Mouse (Mus musculus) liver, adult 2 months (tissue): ENCODE results near the gene Xndc1. TPM values are rescaled to one million over a fixed set of nuclear protein-coding genes. Genes with fewer than 3 reads are reported as not detected.
"Not testable (repeated sequence)": the region's sequence is repeated elsewhere in the genome, so short reads cannot be mapped to it uniquely, and the experiment has no call there.

Experiments
- DNase-seq: peaks from one replicate; pipeline ENCODE4 v3.0.0-alpha.2; 2011; ENCODE audit warnings: low read depth, low spot score; ENCODE audit errors: extremely low read depth
- H3K27ac ChIP-seq: fragments of 200-500 bp; replicated peaks from 2 replicates; pipeline ENCODE4 v1.5.1; 2012; ENCODE audit warnings: low read depth, mild to moderate bottlenecking, control low read depth, inconsistent platforms, low read length; ENCODE audit not compliant: insufficient read depth
- H3K27me3 ChIP-seq: fragments of 200-500 bp; 2 replicates; pipeline ENCODE4 v1.6.1; 2012; ENCODE audit warnings: mild to moderate bottlenecking, moderate library complexity, low read length, inconsistent platforms; ENCODE audit not compliant: control insufficient read depth, insufficient read depth
- H3K36me3 ChIP-seq: fragments of 200-500 bp; 2 replicates; pipeline ENCODE4 v1.6.1; 2012; ENCODE audit warnings: low read length, inconsistent platforms; ENCODE audit not compliant: control insufficient read depth, insufficient read depth
- H3K4me1 ChIP-seq: fragments of 200-500 bp; 2 replicates; pipeline ENCODE4 v1.6.1; 2011; ENCODE audit warnings: low read length; ENCODE audit not compliant: control insufficient read depth, insufficient read depth
- H3K4me3 ChIP-seq: fragments of 200-500 bp; 2 replicates; pipeline ENCODE4 v1.5.1; 2011; ENCODE audit warnings: low read depth, mild to moderate bottlenecking, control low read depth, low read length, moderate library complexity; ENCODE audit not compliant: insufficient read depth
- H3K79me2 ChIP-seq: fragments of 200-500 bp; 2 replicates; pipeline ENCODE4 v1.6.1; 2012; ENCODE audit warnings: inconsistent platforms, mild to moderate bottlenecking, low read length, moderate library complexity; ENCODE audit not compliant: control insufficient read depth, insufficient read depth
- H3K9ac ChIP-seq: fragments of 200-500 bp; 2 replicates; pipeline ENCODE4 v1.6.1; 2012; ENCODE audit warnings: low read depth, mild to moderate bottlenecking, control low read depth, inconsistent platforms, low read length
- CTCF ChIP-seq: fragments of 200-500 bp; IDR thresholded peaks from 2 replicates; pipeline ENCODE4 v1.5.1; 2011; ENCODE audit warnings: low read depth, low read length, control low read depth
- POLR2A ChIP-seq: fragments of 200-500 bp; IDR thresholded peaks from 2 replicates; pipeline ENCODE4 v1.6.1; 2011; ENCODE audit warnings: low read length, control low read depth; ENCODE audit not compliant: insufficient read depth; ENCODE audit errors: extremely low read depth
- WGBS: fragments of 180-500 bp; shearing (Covaris S2); methylation state at CpG from one replicate; pipeline ENCODE4 v1.1.7; 2018; 5-methylcytosine and 5-hydroxymethylcytosine counted together
- polyA plus RNA-seq: library from polyadenylated mRNA; depleted of rRNA; stranded (reverse); fragments of >200 nt; gene quantifications from 2 replicates; pipeline ENCODE4 v1.2.3, GENCODE M21; 2012; rRNA removed
- total RNA-seq: library from RNA; depleted of rRNA; stranded (reverse); fragments of >200 nt; gene quantifications from 2 replicates; pipeline ENCODE4 v1.2.3, GENCODE M21; 2014; rRNA removed

Gene Xndc1
- total RNA-seq (4.8 and 4.9 TPM in 2 replicates), polyA plus RNA-seq (3.2 and 5.9 TPM in 2 replicates)

DNA sequence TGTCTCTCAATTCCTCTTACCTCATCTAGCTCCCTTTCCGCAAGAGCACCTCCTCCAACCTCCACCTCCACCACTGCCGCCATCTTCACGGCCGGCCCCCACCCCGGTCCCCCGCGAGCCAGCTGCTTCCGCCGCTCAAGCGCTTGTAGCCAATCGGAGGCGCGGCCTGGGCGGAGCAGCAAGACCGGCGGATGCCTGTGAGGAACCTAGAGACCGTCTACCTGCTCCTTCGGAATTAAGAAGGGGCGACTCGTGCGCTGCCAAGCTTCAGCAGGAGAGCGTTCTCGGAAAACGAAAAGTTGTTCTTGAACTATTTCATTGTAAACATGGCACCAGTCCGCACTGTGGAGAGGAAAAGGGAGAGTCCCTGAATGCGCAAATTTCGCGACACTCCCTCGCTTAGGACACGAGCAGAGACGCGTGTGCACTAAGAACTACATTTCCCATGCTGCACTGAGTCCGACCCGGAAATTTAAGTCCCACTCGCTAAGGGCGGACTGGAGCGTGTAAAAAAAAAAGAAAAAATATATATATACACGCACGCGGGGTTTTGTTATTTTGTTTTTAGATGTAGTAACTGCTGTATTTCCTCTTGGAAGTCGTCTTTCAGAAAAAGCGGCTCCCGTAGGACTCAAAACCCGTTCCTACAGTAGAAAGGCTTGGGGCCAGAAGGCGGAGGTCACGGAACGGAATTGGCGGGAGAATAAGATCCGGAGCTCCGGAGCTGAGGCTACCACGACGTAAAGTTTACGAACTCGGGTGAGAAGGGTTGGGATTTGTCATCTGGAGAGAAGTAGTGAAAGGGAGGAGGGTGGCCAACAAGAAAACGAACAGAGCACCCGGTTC is at the start of gene Xndc1, which contains the start of the genes Rnf121 and Xntrpc:
TSS of gene Xndc1 (plus strand) at position 466 of the 846 bp plus-strand sequence.
TSS of gene Rnf121 (minus strand) at position 424 of the 846 bp plus-strand sequence.
TSS of gene Xntrpc (plus strand) at position 668 of the 846 bp plus-strand sequence.
- peak within 1 kb of the TSS; percentile 72 for H3K27ac ChIP-seq
- H3K36me3 ChIP-seq = no peaks in the 10 kb centered on the region
- H3K9ac ChIP-seq = peak within 1 kb of the TSS; percentile 70
- no peaks in the 10 kb centered on the region for H3K27me3 ChIP-seq
- peaks cover 27% of the 10 kb centered on the region for H3K4me1 ChIP-seq
- peak within 1 kb of the TSS; percentile 61 for H3K4me3 ChIP-seq
- under 1% methylated on average over 56 of the region's 56 CpGs for WGBS
- peak; percentile 91 for DNase-seq
- H3K79me2 ChIP-seq = peaks cover 14% of the 10 kb centered on the region; the same call in 1 of the 2 replicates
- TF ChIP-seq CTCF (no peak), POLR2A (peak; percentile 59; the same call in 1 of the 2 replicates)

DNA sequence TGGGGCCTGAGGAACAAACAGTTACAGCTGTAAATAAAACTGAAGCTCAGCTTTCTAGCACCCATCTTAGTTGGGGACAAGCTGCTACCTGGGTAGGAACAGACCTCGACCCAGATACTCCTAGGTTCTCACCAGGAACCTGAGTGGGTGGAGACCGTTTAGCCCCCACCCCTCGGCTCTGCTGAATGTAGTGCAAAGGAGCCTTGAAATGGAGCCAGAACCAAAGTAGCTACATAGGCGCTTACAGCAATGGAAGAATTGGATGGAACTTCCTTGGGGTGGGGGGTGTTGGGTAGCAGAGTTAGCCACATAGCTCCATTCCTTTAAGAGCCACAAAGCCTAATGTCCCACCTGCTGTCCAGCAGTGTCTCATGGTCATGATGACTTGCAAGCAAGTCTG is 48.4 kb upstream of the Xndc1 start:
- no peak for TF ChIP-seq POLR2A
- no peak for TF ChIP-seq CTCF
- DNase-seq = no peak
- no peaks in the 10 kb centered on the region for H3K79me2 ChIP-seq
- peak overlapping the region; percentile 44 for H3K4me3 ChIP-seq
- no peaks in the 10 kb centered on the region for H3K27me3 ChIP-seq
- H3K9ac ChIP-seq = peak overlapping the region; percentile 54
- H3K27ac ChIP-seq = peak overlapping the region; percentile 79
- 44% methylated on average over 4 of the region's 4 CpGs for WGBS
- peaks cover 31% of the 10 kb centered on the region for H3K36me3 ChIP-seq
- H3K4me1 ChIP-seq = peaks cover 17% of the 10 kb centered on the region

DNA sequence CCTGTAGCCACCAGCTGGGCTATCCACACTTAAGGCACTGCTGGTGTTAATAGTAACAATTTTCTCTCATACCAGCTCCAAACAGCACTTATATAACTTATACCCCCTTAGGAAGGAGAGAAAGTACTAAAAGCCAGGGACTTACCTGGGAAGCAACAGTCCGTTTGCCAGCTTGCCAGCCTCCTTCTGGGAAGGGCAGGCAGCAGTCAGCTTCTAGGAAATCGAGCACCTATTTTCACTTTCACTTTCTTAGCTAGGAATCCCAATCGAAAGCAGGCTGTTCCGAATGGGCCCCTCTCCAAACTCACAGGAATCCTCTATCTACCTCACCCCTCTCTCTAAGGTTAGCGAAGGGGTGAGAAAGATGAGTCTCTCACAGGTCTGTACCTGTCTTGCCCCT is 47.9 kb upstream of the Xndc1 start:
- TF ChIP-seq POLR2A (no peak), CTCF (no peak)
- Histone ChIP-seq H3K4me1 (peaks cover 17% of the 10 kb centered on the region), H3K27ac (peak overlapping the region; percentile 79), H3K79me2 (no peaks in the 10 kb centered on the region), H3K36me3 (peaks cover 25% of the 10 kb centered on the region), H3K4me3 (peak overlapping the region; percentile 44), H3K27me3 (no peaks in the 10 kb centered on the region), H3K9ac (peak overlapping the region; percentile 66)
- WGBS = 1% methylated on average over 5 of the region's 5 CpGs
- peak; percentile 75 for DNase-seq

DNA sequence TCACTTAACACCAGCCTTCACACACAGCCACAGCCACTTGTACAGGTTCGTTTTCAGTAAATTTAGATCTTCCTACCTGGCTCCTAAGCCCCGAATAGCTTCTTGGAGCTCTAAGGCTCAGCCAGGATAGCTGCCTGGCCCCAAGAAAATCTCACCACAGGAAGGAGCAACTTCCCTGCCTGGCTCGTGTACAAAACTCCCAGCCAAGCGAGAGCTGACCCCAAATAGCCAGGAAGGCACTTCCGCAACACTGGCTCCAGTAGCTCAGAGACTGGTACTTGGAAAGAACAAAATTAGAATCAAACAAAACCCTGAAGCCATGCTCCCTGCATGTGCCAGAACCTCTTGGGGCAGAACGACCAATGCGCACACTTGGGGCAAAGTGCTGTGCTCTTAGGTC is 47.3 kb upstream of the Xndc1 start:
- H3K9ac ChIP-seq = peak overlapping the region; percentile 66
- 18% methylated on average over 7 of the region's 7 CpGs for WGBS
- peak; percentile 55 for DNase-seq

DNA sequence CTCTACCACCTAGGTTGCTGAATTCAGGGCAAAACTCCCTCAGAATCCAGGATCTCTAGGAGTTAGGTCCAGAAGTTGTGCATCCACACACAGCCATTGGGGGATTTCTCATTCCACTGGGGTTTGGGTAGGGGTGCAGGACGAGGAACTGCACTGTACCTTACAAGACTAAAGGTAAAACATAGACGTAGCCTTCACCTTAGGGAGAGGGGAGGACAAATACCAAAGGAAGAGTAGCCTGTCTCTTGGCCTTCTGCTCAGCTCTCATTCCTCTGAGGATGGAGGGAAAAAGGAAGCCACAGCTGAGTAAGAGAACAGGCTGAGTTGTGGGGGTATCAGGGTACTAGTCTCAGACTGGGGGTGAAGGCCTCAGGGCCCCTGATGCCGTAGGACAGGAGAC is 46.7 kb upstream of the Xndc1 start, which contains the start of gene Il18bp:
TSS of gene Il18bp (minus strand) at position 101 of the 400 bp plus-strand sequence.
- peaks cover 16% of the 10 kb centered on the region for H3K36me3 ChIP-seq
- peaks cover 17% of the 10 kb centered on the region for H3K4me1 ChIP-seq
- 87% methylated on average over 3 of the region's 3 CpGs for WGBS
- no peaks in the 10 kb centered on the region for H3K79me2 ChIP-seq
- no peak for DNase-seq
- H3K27me3 ChIP-seq = no peaks in the 10 kb centered on the region
- H3K27ac ChIP-seq = peak within 1 kb of the TSS; percentile 79
- TF ChIP-seq CTCF (no peak), POLR2A (no peak)
- peak within 1 kb of the TSS; percentile 66 for H3K9ac ChIP-seq
- H3K4me3 ChIP-seq = peak within 1 kb of the TSS; percentile 44

More for the DNA sequence above, 47.3 kb upstream of the Xndc1 start:
- peaks cover 17% of the 10 kb centered on the region for H3K4me1 ChIP-seq
- peak overlapping the region; percentile 44; the same call in 1 of the 2 replicates for H3K4me3 ChIP-seq
- peak overlapping the region; percentile 79 for H3K27ac ChIP-seq
- H3K27me3 ChIP-seq = no peaks in the 10 kb centered on the region
- H3K36me3 ChIP-seq = peaks cover 20% of the 10 kb centered on the region
- no peaks in the 10 kb centered on the region for H3K79me2 ChIP-seq
- TF ChIP-seq CTCF (no peak), POLR2A (no peak)

DNA sequence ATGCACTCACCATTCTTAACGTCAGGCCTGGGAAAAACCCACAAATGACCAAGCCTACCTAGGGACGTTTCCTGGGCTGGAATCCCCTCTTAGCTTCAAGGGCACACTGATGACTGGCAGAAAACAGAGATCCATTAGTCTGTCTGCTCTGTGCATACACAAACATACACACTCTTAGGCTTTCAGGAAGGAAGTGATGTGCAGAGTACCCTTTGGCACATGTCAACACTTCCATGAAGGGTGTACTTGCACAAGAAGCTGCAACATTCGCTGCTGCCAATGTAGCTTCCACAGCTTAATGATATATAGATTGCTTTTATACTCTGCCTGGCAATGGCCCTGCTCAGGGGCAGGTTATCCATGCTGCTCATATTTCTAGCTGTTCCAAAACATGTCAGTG is 45.9 kb upstream of the Xndc1 start:
- H3K9ac ChIP-seq = no peak overlapping the region
- H3K27ac ChIP-seq = no peak overlapping the region
- no peaks in the 10 kb centered on the region for H3K27me3 ChIP-seq
- TF ChIP-seq CTCF (no peak), POLR2A (no peak)
- 81% methylated on average over 3 of the region's 3 CpGs for whole genome bisulfite sequencing
- H3K79me2 ChIP-seq = no peaks in the 10 kb centered on the region
- H3K4me1 ChIP-seq = peaks cover 17% of the 10 kb centered on the region
- peaks cover 11% of the 10 kb centered on the region for H3K36me3 ChIP-seq
- DNase-seq = peak; percentile 23
- no peak overlapping the region for H3K4me3 ChIP-seq

DNA sequence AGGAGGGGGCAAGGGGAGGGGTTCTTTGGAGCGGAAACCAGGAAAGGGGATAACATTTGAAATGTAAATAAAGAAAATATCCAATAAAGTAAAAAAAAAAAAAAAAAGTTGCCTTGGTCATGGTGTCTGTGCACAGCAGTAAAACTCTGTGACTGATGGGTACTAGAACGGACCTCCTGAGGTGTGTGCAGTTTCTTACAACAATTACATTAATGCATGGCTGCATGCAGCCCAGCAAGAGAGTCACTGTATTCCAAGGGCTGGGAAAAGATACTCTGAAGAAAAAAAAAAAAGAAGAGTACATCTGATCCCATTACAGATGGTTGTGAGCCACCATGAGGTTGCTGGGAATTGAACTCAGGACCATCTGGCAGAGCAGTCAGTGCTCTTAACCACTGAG is 44.4 kb upstream of the Xndc1 start:
- not testable (repeated sequence) for H3K4me3 ChIP-seq, DNase-seq, H3K36me3 ChIP-seq, H3K79me2 ChIP-seq, H3K27ac ChIP-seq, H3K9ac ChIP-seq, H3K27me3 ChIP-seq
- peaks cover 17% of the 10 kb centered on the region for H3K4me1 ChIP-seq
- 94% methylated on average over 2 of the region's 2 CpGs for WGBS
